Mouse (Mus musculus): ENCODE data around the gene Slc25a33. TPM values are rescaled to one million over a fixed set of nuclear protein-coding genes. Genes with fewer than 3 reads are reported as not detected.

Gene Slc25a33
- polyA plus RNA-seq, 1 experiment from 2014 or later: 12.1 TPM

GRCm38 (mm10) chr4:149793156-149794009, 19.3 kb upstream of the Slc25a33 start:
- Histone ChIP-seq H3K27ac (no peak overlapping the region), H3K4me3 (replicated peaks) (no peak overlapping the region), H3K4me2 (no peak overlapping the region), H3K27me3 (peaks cover 12% of the 10 kb centered on the region; the same call in 1 of the 2 replicates), H3K36me3 (replicated peaks) (no peaks in the 10 kb centered on the region), H3K9ac (no peak overlapping the region), H3K9me3 (no peaks in the 10 kb centered on the region), H3K4me1 (peaks cover 12% of the 10 kb centered on the region; the same call in 1 of the 2 replicates)
- no peak for ATAC-seq (ENCODE audit: low FRiP score)
- 48% methylated on average over 13 of the region's 13 CpGs for WGBS

GRCm38 (mm10) chr4:149792159-149792800, 18.2 kb upstream of the Slc25a33 start:
- ATAC-seq (ENCODE audit: low FRiP score): no peak
- WGBS: 79% methylated on average over 10 of the region's 10 CpGs

GRCm38 (mm10) chr4:149791470-149791869, 17.4 kb upstream of the Slc25a33 start:
- 85% methylated on average over 4 of the region's 4 CpGs for WGBS
- H3K9ac ChIP-seq: no peak overlapping the region
- H3K4me2 ChIP-seq: no peak overlapping the region
- peaks cover 12% of the 10 kb centered on the region; the same call in 1 of the 2 replicates for H3K4me1 ChIP-seq
- H3K4me3 ChIP-seq (replicated peaks): no peak overlapping the region
- ATAC-seq (ENCODE audit: low FRiP score): no peak
- H3K36me3 ChIP-seq (replicated peaks): no peaks in the 10 kb centered on the region
- peaks cover 16% of the 10 kb centered on the region; the same call in 1 of the 2 replicates for H3K27me3 ChIP-seq
- no peak overlapping the region for H3K27ac ChIP-seq
- H3K9me3 ChIP-seq: no peaks in the 10 kb centered on the region

More at GRCm38 (mm10) chr4:149792159-149792800, 18.2 kb upstream of the Slc25a33 start:
- Histone ChIP-seq H3K36me3 (replicated peaks) (no peaks in the 10 kb centered on the region), H3K4me2 (no peak overlapping the region), H3K9ac (no peak overlapping the region), H3K4me3 (replicated peaks) (no peak overlapping the region), H3K27ac (no peak overlapping the region), H3K4me1 (peaks cover 12% of the 10 kb centered on the region; the same call in 1 of the 2 replicates), H3K27me3 (peaks cover 17% of the 10 kb centered on the region; the same call in 1 of the 2 replicates), H3K9me3 (no peaks in the 10 kb centered on the region)

- WGBS: 92% methylated on average over 2 of the region's 2 CpGs
- ATAC-seq (ENCODE audit: low FRiP score): no peak
- H3K4me1 ChIP-seq: peaks cover 12% of the 10 kb centered on the region; the same call in 1 of the 2 replicates
These were observed 16.9 kb upstream of the Slc25a33 start for GRCm38 (mm10) chr4:149790969-149791368.

GRCm38 (mm10) chr4:149790546-149790945, 16.5 kb upstream of the Slc25a33 start:
- peaks cover 12% of the 10 kb centered on the region; the same call in 1 of the 2 replicates for H3K4me1 ChIP-seq
- H3K4me3 ChIP-seq (replicated peaks): no peak overlapping the region
- ATAC-seq (ENCODE audit: low FRiP score): no peak
- H3K9ac ChIP-seq: no peak overlapping the region
- no peak overlapping the region for H3K27ac ChIP-seq
- H3K27me3 ChIP-seq: 0 out of 2 replicates have a peak, but pooled peaks cover 13% of the 10 kb centered on the region
- WGBS: 68% methylated on average over 4 of the region's 4 CpGs
- no peaks in the 10 kb centered on the region for H3K36me3 ChIP-seq (replicated peaks)
- H3K9me3 ChIP-seq: no peaks in the 10 kb centered on the region
- H3K4me2 ChIP-seq: no peak overlapping the region

More at GRCm38 (mm10) chr4:149790969-149791368, 16.9 kb upstream of the Slc25a33 start:
- no peaks in the 10 kb centered on the region for H3K9me3 ChIP-seq
- no peak overlapping the region for H3K4me3 ChIP-seq (replicated peaks)
- H3K27me3 ChIP-seq: 0 out of 2 replicates have a peak, but pooled peaks cover 13% of the 10 kb centered on the region
- H3K9ac ChIP-seq: no peak overlapping the region
- no peaks in the 10 kb centered on the region for H3K36me3 ChIP-seq (replicated peaks)
- H3K27ac ChIP-seq: no peak overlapping the region
- H3K4me2 ChIP-seq: no peak overlapping the region

- H3K9me3 ChIP-seq: no peaks in the 10 kb centered on the region
- 0 out of 2 replicates have a peak, but pooled peaks cover 13% of the 10 kb centered on the region for H3K27me3 ChIP-seq
- H3K9ac ChIP-seq: no peak overlapping the region
- H3K27ac ChIP-seq: no peak overlapping the region
- H3K4me2 ChIP-seq: no peak overlapping the region
- H3K4me1 ChIP-seq: peaks cover 12% of the 10 kb centered on the region; the same call in 1 of the 2 replicates
- WGBS: 84% methylated on average over 13 of the region's 13 CpGs
- H3K36me3 ChIP-seq (replicated peaks): no peaks in the 10 kb centered on the region
- ATAC-seq (ENCODE audit: low FRiP score): no peak
- H3K4me3 ChIP-seq (replicated peaks): no peak overlapping the region
These were observed 15.5 kb upstream of the Slc25a33 start for GRCm38 (mm10) chr4:149789421-149790194.

GRCm38 (mm10) chr4:149784901-149785300, 10.8 kb upstream of the Slc25a33 start:
- Histone ChIP-seq H3K4me1 (peaks cover 7% of the 10 kb centered on the region; the same call in 1 of the 2 replicates), H3K4me2 (no peak overlapping the region), H3K27me3 (peaks cover 23% of the 10 kb centered on the region), H3K9ac (no peak overlapping the region), H3K36me3 (replicated peaks) (no peaks in the 10 kb centered on the region), H3K4me3 (replicated peaks) (no peak overlapping the region), H3K27ac (no peak overlapping the region), H3K9me3 (no peaks in the 10 kb centered on the region)
- WGBS: 86% methylated on average over 5 of the region's 5 CpGs
- ATAC-seq (ENCODE audit: low FRiP score): no peak

GRCm38 (mm10) chr4:149784371-149784770, 10.3 kb upstream of the Slc25a33 start:
- no peak overlapping the region for H3K4me3 ChIP-seq (replicated peaks)
- H3K9me3 ChIP-seq: no peaks in the 10 kb centered on the region
- no peak overlapping the region for H3K4me2 ChIP-seq
- 89% methylated on average over 9 of the region's 9 CpGs for WGBS
- no peaks in the 10 kb centered on the region for H3K36me3 ChIP-seq (replicated peaks)
- H3K27me3 ChIP-seq: peaks cover 29% of the 10 kb centered on the region
- H3K4me1 ChIP-seq: peaks cover 1% of the 10 kb centered on the region; the same call in 1 of the 2 replicates
- no peak overlapping the region for H3K9ac ChIP-seq
- no peak for ATAC-seq (ENCODE audit: low FRiP score)
- H3K27ac ChIP-seq: no peak overlapping the region

GRCm38 (mm10) chr4:149782975-149783374, 8.9 kb upstream of the Slc25a33 start:
- Histone ChIP-seq H3K4me1 (no peaks in the 10 kb centered on the region), H3K36me3 (replicated peaks) (no peaks in the 10 kb centered on the region), H3K27ac (no peak overlapping the region), H3K9ac (no peak overlapping the region), H3K4me3 (replicated peaks) (no peak overlapping the region), H3K4me2 (no peak overlapping the region), H3K27me3 (peaks cover 32% of the 10 kb centered on the region), H3K9me3 (no peaks in the 10 kb centered on the region)
- 72% methylated on average over 8 of the region's 8 CpGs for WGBS
- ATAC-seq (ENCODE audit: low FRiP score): no peak

GRCm38 (mm10) chr4:149780565-149781356, 6.7 kb upstream of the Slc25a33 start:
- no peak overlapping the region for H3K4me2 ChIP-seq
- WGBS: 85% methylated on average over 13 of the region's 13 CpGs
- H3K4me1 ChIP-seq: no peaks in the 10 kb centered on the region
- H3K4me3 ChIP-seq (replicated peaks): no peak overlapping the region
- H3K27me3 ChIP-seq: peaks cover 51% of the 10 kb centered on the region
- H3K9me3 ChIP-seq: no peaks in the 10 kb centered on the region
- no peak overlapping the region for H3K9ac ChIP-seq
- no peaks in the 10 kb centered on the region for H3K36me3 ChIP-seq (replicated peaks)
- H3K27ac ChIP-seq: no peak overlapping the region
- no peak for ATAC-seq (ENCODE audit: low FRiP score)

GRCm38 (mm10) chr4:149779966-149780365, 5.9 kb upstream of the Slc25a33 start:
- Histone ChIP-seq H3K4me1 (no peaks in the 10 kb centered on the region), H3K27me3 (peaks cover 58% of the 10 kb centered on the region), H3K36me3 (replicated peaks) (no peaks in the 10 kb centered on the region), H3K27ac (no peak overlapping the region), H3K4me2 (no peak overlapping the region), H3K4me3 (replicated peaks) (no peak overlapping the region), H3K9ac (no peak overlapping the region), H3K9me3 (no peaks in the 10 kb centered on the region)
- 85% methylated on average over 9 of the region's 9 CpGs for WGBS
- no peak for ATAC-seq (ENCODE audit: low FRiP score)

All from forebrain, embryonic 12.5 days (tissue).